Mouse (Mus musculus) heart, adult 9 months (tissue): ENCODE measurements around the gene Islr.
"Not testable (repeated sequence)": the region's sequence is repeated elsewhere in the genome, so short reads cannot be mapped to it uniquely, and the experiment has no call there.

ENCODE experiments used
- DNase-seq, 2 experiments: peaks; one replicate each; pipeline ENCODE4 v3.0.0; 2022; ENCODE audit warnings: low spot score in 2 of 2

Islr gene

GRCm38 (mm10) chr9:58203516-58204447 is at the start of gene Islr, which contains the start of gene Islr2:
Gene Islr (minus strand): TSS chr9:58204306.
Gene Islr2 (minus strand): TSS chr9:58204319.
- peak; percentile 67 to 69 for DNase-seq

- not testable (repeated sequence) for DNase-seq
These were observed 49.7 kb upstream of the Islr start for GRCm38 (mm10) chr9:58253805-58254122.

- DNase-seq = peak; percentile 96 to 97
These were observed 49.1 kb upstream of the Islr start, which contains the start of gene Stoml1 for GRCm38 (mm10) chr9:58253033-58253804. Gene Stoml1 (plus strand): TSS chr9:58253164.

GRCm38 (mm10) chr9:58250730-58251129 is 46.6 kb upstream of the Islr start:
- DNase-seq = not testable (repeated sequence)

GRCm38 (mm10) chr9:58250322-58250721 is 46.2 kb upstream of the Islr start:
- DNase-seq = no peak

- DNase-seq = peak; percentile 81
These were observed 45.6 kb upstream of the Islr start, which contains the start of gene Pml for GRCm38 (mm10) chr9:58249592-58250192. Gene Pml (minus strand): TSS chr9:58249786.

- DNase-seq = no peak
These were observed 44.8 kb upstream of the Islr start for GRCm38 (mm10) chr9:58248746-58249413.

- DNase-seq = peak; percentile 76 to 80
These were observed 43.1 kb upstream of the Islr start for GRCm38 (mm10) chr9:58247064-58247759.

- DNase-seq = no peak
These were observed 42.0 kb upstream of the Islr start for GRCm38 (mm10) chr9:58246083-58246591.

- no peak for DNase-seq
These were observed 39.6 kb upstream of the Islr start for GRCm38 (mm10) chr9:58243696-58244095.

GRCm38 (mm10) chr9:58242696-58243095 is 38.6 kb upstream of the Islr start:
- no peak for DNase-seq

GRCm38 (mm10) chr9:58241780-58242485 is 37.8 kb upstream of the Islr start:
- no peak for DNase-seq

- DNase-seq = no peak
These were observed 30.5 kb upstream of the Islr start for GRCm38 (mm10) chr9:58234502-58235015.

GRCm38 (mm10) chr9:58232374-58232773 is 28.3 kb upstream of the Islr start:
- DNase-seq = peak in 1 of 2 experiments; percentile 59

GRCm38 (mm10) chr9:58231746-58232145 is 27.6 kb upstream of the Islr start:
- no peak for DNase-seq

- DNase-seq = no peak
These were observed 24.8 kb upstream of the Islr start for GRCm38 (mm10) chr9:58228777-58229466.

GRCm38 (mm10) chr9:58225915-58226913 is 22.1 kb upstream of the Islr start:
- DNase-seq = peak; percentile 42 to 53

- no peak for DNase-seq
These were observed 20.2 kb upstream of the Islr start for GRCm38 (mm10) chr9:58224356-58224755.
